Mouse (Mus musculus) intestine, postnatal 0 days (tissue): Measurements from ENCODE around the gene Slc6a19. TPM values are rescaled to one million over a fixed set of nuclear protein-coding genes. Genes with fewer than 3 reads are reported as not detected.
"Not testable (repeated sequence)": the region's sequence is repeated elsewhere in the genome, so short reads cannot be mapped to it uniquely, and the experiment has no call there.

Experiments
- ATAC-seq: fragments of 200-750 bp; cut with Nextera tagmentation; 2 replicates; pipeline ENCODE4 v1.8.0; 2017; ENCODE audit warnings: mild to moderate bottlenecking, moderate TSS enrichment, moderate library complexity
- H3K27ac ChIP-seq: fragments of 300-500 bp; sonication (generic); 2 replicates; pipeline ENCODE4 v1.5.1; 2014; ENCODE audit warnings: mild to moderate bottlenecking, low read depth, low read length, moderate library complexity
- H3K27me3 ChIP-seq: fragments of 300-500 bp; sonication (generic); replicated peaks from 2 replicates; pipeline ENCODE4 v1.6.1; 2014; ENCODE audit warnings: low read length, mixed read lengths; ENCODE audit not compliant: control insufficient read depth, insufficient read depth
- H3K36me3 ChIP-seq: fragments of 300-500 bp; sonication (generic); 2 replicates; pipeline ENCODE4 v1.6.1; 2014; ENCODE audit warnings: mild to moderate bottlenecking, moderate library complexity; ENCODE audit not compliant: control insufficient read depth, insufficient read depth
- H3K4me1 ChIP-seq: fragments of 300-500 bp; sonication (generic); replicated peaks from 2 replicates; pipeline ENCODE4 v1.6.1; 2014; ENCODE audit warnings: antibody characterized with exemption, low read length, mixed read lengths; ENCODE audit not compliant: control insufficient read depth, insufficient read depth
- H3K4me2 ChIP-seq: fragments of 300-500 bp; sonication (generic); replicated peaks from 2 replicates; pipeline ENCODE4 v1.6.1; 2014; ENCODE audit warnings: low read depth, mild to moderate bottlenecking, moderate library complexity
- H3K4me3 ChIP-seq: fragments of 300-500 bp; sonication (generic); 2 replicates; pipeline ENCODE4 v1.5.1; 2014; ENCODE audit warnings: low read depth, low read length
- H3K9ac ChIP-seq: fragments of 300-500 bp; sonication (generic); 2 replicates; pipeline ENCODE4 v1.6.1; 2014; ENCODE audit warnings: mild to moderate bottlenecking, low read depth, low read length
- H3K9me3 ChIP-seq: fragments of 300-500 bp; sonication (generic); 2 replicates; pipeline ENCODE4 v1.6.1; 2016; ENCODE audit warnings: mixed run types; ENCODE audit not compliant: control insufficient read depth
- CTCF ChIP-seq: sonication (generic); IDR thresholded peaks from 2 replicates; pipeline ENCODE4 v1.5.1; 2016; ENCODE audit warnings: low read depth, mild to moderate bottlenecking, control low read depth, antibody characterized with exemption, moderate library complexity
- WGBS: fragments of 180-500 bp; shearing (Covaris S2); extraction: QIAGEN DNeasy Blood & Tissue Kit; methylation state at CpG from one replicate; pipeline ENCODE4 v1.1.7; 2014; 5-methylcytosine and 5-hydroxymethylcytosine counted together
- polyA plus RNA-seq: library from polyadenylated mRNA; unstranded; fragments of >200 nt; fragmentation: Nextera tagmentation; extraction: Ambion mirVana; gene quantifications from 2 replicates; pipeline ENCODE4 v1.2.1, GENCODE M21; 2015

Gene Slc6a19
- polyA plus RNA-seq, 1 experiment from 2014 or later = 110 TPM

- H3K4me1 ChIP-seq = no peaks in the 10 kb centered on the region; the same call in 1 of the 2 replicates
- 0 out of 2 replicates have a peak overlapping the region, but pooled peaks have one; percentile 11 for H3K27ac ChIP-seq
- TF ChIP-seq CTCF = no peak
- no peaks in the 10 kb centered on the region for H3K36me3 ChIP-seq
- no peak for ATAC-seq
- H3K27me3 ChIP-seq = no peaks in the 10 kb centered on the region
- no peak overlapping the region for H3K9ac ChIP-seq
- no peak overlapping the region for H3K4me2 ChIP-seq
- H3K4me3 ChIP-seq = no peak overlapping the region
- no peaks in the 10 kb centered on the region for H3K9me3 ChIP-seq
- 43% methylated on average over 6 of the region's 6 CpGs for WGBS
These were observed 4.8 kb upstream of the Slc6a19 start for GRCm38 (mm10) chr13:73709491-73709890.

GRCm38 (mm10) chr13:73703486-73703885 is 1.2 kb downstream of the Slc6a19 start:
- not testable (repeated sequence) for ATAC-seq, H3K27ac ChIP-seq, H3K4me3 ChIP-seq, H3K4me1 ChIP-seq, H3K9me3 ChIP-seq, H3K9ac ChIP-seq, H3K36me3 ChIP-seq, H3K4me2 ChIP-seq, H3K27me3 ChIP-seq
- WGBS = 62% methylated on average over 4 of the region's 4 CpGs

- H3K4me1 ChIP-seq = no peaks in the 10 kb centered on the region
- no peak overlapping the region for H3K9ac ChIP-seq
- no peak overlapping the region for H3K4me3 ChIP-seq
- no peaks in the 10 kb centered on the region for H3K9me3 ChIP-seq
- no peak overlapping the region for H3K27ac ChIP-seq
- H3K27me3 ChIP-seq = no peaks in the 10 kb centered on the region
- no peak overlapping the region for H3K4me2 ChIP-seq
- no peaks in the 10 kb centered on the region for H3K36me3 ChIP-seq
- no peak for ATAC-seq
- WGBS = 78% methylated on average over 4 of the region's 4 CpGs
- no peak for TF ChIP-seq CTCF
These were observed 1.9 kb downstream of the Slc6a19 start for GRCm38 (mm10) chr13:73702776-73703175.

GRCm38 (mm10) chr13:73701161-73701883 is 3.3 kb downstream of the Slc6a19 start:
- WGBS = 56% methylated on average over 9 of the region's 9 CpGs
- Histone ChIP-seq H3K4me1 (no peaks in the 10 kb centered on the region), H3K9me3 (no peaks in the 10 kb centered on the region), H3K27me3 (no peaks in the 10 kb centered on the region), H3K4me2 (peak overlapping the region; percentile 60), H3K36me3 (no peaks in the 10 kb centered on the region), H3K9ac (peak overlapping the region; percentile 11; the same call in 1 of the 2 replicates), H3K4me3 (no peak overlapping the region), H3K27ac (peak overlapping the region; percentile 94)
- no peak for TF ChIP-seq CTCF
- no peak for ATAC-seq

GRCm38 (mm10) chr13:73700554-73700953 is 4.1 kb downstream of the Slc6a19 start:
- 0 out of 2 replicates have a peak, but pooled peaks have one; percentile 6 for TF ChIP-seq CTCF
- Histone ChIP-seq H3K9me3 (no peaks in the 10 kb centered on the region), H3K27ac (peak overlapping the region; percentile 94), H3K4me3 (peak overlapping the region; percentile 43), H3K4me1 (peaks cover 5% of the 10 kb centered on the region; the same call in 1 of the 2 replicates), H3K4me2 (peak overlapping the region; percentile 60), H3K36me3 (no peaks in the 10 kb centered on the region), H3K27me3 (no peaks in the 10 kb centered on the region), H3K9ac (peak overlapping the region; percentile 64)
- peak; percentile 70 for ATAC-seq
- 45% methylated on average over 12 of the region's 12 CpGs for WGBS

GRCm38 (mm10) chr13:73699714-73700113 is 5.0 kb downstream of the Slc6a19 start:
- ATAC-seq = peak; percentile 81
- Histone ChIP-seq H3K27ac (peak overlapping the region; percentile 94), H3K4me2 (peak overlapping the region; percentile 60), H3K36me3 (no peaks in the 10 kb centered on the region), H3K9me3 (no peaks in the 10 kb centered on the region), H3K4me1 (peaks cover 6% of the 10 kb centered on the region; the same call in 1 of the 2 replicates), H3K27me3 (no peaks in the 10 kb centered on the region), H3K4me3 (peak overlapping the region; percentile 43), H3K9ac (peak overlapping the region; percentile 64)
- no peak for TF ChIP-seq CTCF
- 44% methylated on average over 6 of the region's 6 CpGs for WGBS
